In genomic region chr12:102014411-102014810, GRCm38 (mm10) we compare ENCODE assay signal across 17 mouse cellular contexts.
"Had no signal": no experiment of that assay in that cellular context is flagged by ENCODE, and none has a peak within 500 bp of the region (broad histone marks: within the 10 kb centered on the region; RNA-seq: fewer than 3 reads in every experiment).

No protein-coding gene starts in this region.

- H3K27ac ChIP-seq: layer of hippocampus, adult 2 months; left cerebral cortex, adult 2 months; limb, embryonic 10.5 days; liver, embryonic 12.5 days; midbrain, embryonic 12.5 days; neural tube, embryonic 13.5 days had no signal

- ATAC-seq: liver, embryonic 12.5 days; midbrain, embryonic 16.5 days had no signal

- H3K4me3 ChIP-seq: layer of hippocampus, adult 2 months; left cerebral cortex, adult 2 months; limb, embryonic 10.5 days; liver, embryonic 12.5 days; midbrain, embryonic 12.5 days; neural tube, embryonic 13.5 days had no signal

- DNase-seq: kidney, adult 11 months; kidney, adult 9 months; kidney, postnatal 10 days; kidney, postnatal 4 days; lung, embryonic 14.5 days; lung, postnatal 10 days; lung, postnatal 4 days; right cerebral cortex, postnatal 4 days; spleen, adult 18-20 months; thymus, postnatal 14 days had no signal

- H3K36me3 ChIP-seq: limb, embryonic 10.5 days; liver, embryonic 12.5 days; midbrain, embryonic 12.5 days; neural tube, embryonic 13.5 days had no signal

- H3K9ac ChIP-seq: liver, embryonic 12.5 days; lung, embryonic 14.5 days; midbrain, embryonic 12.5 days; neural tube, embryonic 13.5 days had no signal

- H3K9me3 ChIP-seq: limb, embryonic 10.5 days; liver, embryonic 12.5 days; midbrain, embryonic 12.5 days; neural tube, embryonic 13.5 days had no signal

- H3K27me3 ChIP-seq: liver, embryonic 12.5 days; midbrain, embryonic 12.5 days; neural tube, embryonic 13.5 days had no signal

- H3K4me2 ChIP-seq: liver, embryonic 12.5 days; lung, embryonic 14.5 days; midbrain, embryonic 12.5 days; neural tube, embryonic 13.5 days had no signal

- H3K4me1 ChIP-seq: limb, embryonic 10.5 days; liver, embryonic 12.5 days; midbrain, embryonic 12.5 days; neural tube, embryonic 13.5 days had no signal
